Mouse (Mus musculus) heart, postnatal 0 days (tissue): ENCODE data around the gene Nfib.

ENCODE experiments used
- CTCF ChIP-seq: IDR thresholded peaks from 2 replicates; pipeline ENCODE4 v1.5.1; 2016; ENCODE audit warnings: antibody characterized with exemption, control low read depth, low read depth
- EP300 ChIP-seq: IDR thresholded peaks from 2 replicates; pipeline ENCODE4 v1.6.1; 2016; ENCODE audit warnings: antibody characterized with exemption, low read depth

DNA sequence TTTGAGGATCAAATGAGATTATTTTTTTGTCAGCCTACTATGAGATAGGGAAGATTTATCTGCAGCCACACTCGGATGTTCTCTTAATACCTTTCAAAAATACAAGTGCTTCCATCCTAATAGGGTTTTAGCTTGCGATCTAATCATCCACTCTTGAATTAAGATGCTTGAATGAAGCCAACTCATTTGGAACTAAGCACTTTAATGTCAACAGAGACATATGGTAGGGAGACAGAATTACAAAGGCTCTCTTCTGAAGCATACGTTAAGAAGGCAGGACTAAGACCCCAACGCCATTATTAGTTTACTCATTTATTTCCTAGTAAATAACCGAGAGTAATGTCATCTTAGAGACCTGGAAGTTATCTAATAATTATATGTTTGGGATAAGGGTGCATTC is 68.9 kb downstream of the Nfib start:
- TF ChIP-seq CTCF = no peak
- TF ChIP-seq EP300 = no peak
